Mouse (Mus musculus) forebrain, postnatal 0 days (tissue): ENCODE results near the gene Rinl. TPM values are rescaled to one million over a fixed set of nuclear protein-coding genes. Genes with fewer than 3 reads are reported as not detected.

ENCODE experiments used
- ATAC-seq: fragments of 200-750 bp; cut with Nextera tagmentation; 2 replicates; pipeline ENCODE4 v1.8.0; 2017; ENCODE audit warnings: mild to moderate bottlenecking, moderate library complexity
- DNase-seq: peaks from one replicate; pipeline ENCODE4 v3.0.0-alpha.2; 2015
- H3K27ac ChIP-seq: fragments of 300-500 bp; sonication (generic); 2 replicates; pipeline ENCODE4 v1.5.1; 2014; ENCODE audit warnings: low read depth, mild to moderate bottlenecking, antibody characterized with exemption, low read length, moderate library complexity, mixed read lengths
- H3K27me3 ChIP-seq: fragments of 300-500 bp; sonication (generic); 2 replicates; pipeline ENCODE4 v1.6.1; 2014; ENCODE audit warnings: mild to moderate bottlenecking, low read length, mixed read lengths; ENCODE audit not compliant: insufficient read depth
- H3K36me3 ChIP-seq: fragments of 300-500 bp; sonication (generic); 2 replicates; pipeline ENCODE4 v1.6.1; 2014; ENCODE audit warnings: mild to moderate bottlenecking, moderate library complexity; ENCODE audit not compliant: insufficient read depth
- H3K4me1 ChIP-seq: fragments of 300-500 bp; sonication (generic); 2 replicates; pipeline ENCODE4 v1.6.1; 2014; ENCODE audit warnings: antibody characterized with exemption; ENCODE audit not compliant: insufficient read depth
- H3K4me2 ChIP-seq: fragments of 300-500 bp; sonication (generic); 2 replicates; pipeline ENCODE4 v1.6.1; 2014; ENCODE audit warnings: low read depth, mild to moderate bottlenecking, moderate library complexity
- H3K4me3 ChIP-seq: fragments of 300-500 bp; sonication (generic); 2 replicates; pipeline ENCODE4 v1.5.1; 2014; ENCODE audit warnings: low read depth, low read length, mixed read lengths
- H3K9ac ChIP-seq: fragments of 300-500 bp; sonication (generic); 2 replicates; pipeline ENCODE4 v1.6.1; 2014; ENCODE audit warnings: mild to moderate bottlenecking
- H3K9me3 ChIP-seq: fragments of 300-500 bp; sonication (generic); 2 replicates; pipeline ENCODE4 v1.6.1; 2016; ENCODE audit warnings: low read length
- CTCF ChIP-seq: sonication (generic); IDR thresholded peaks from 2 replicates; pipeline ENCODE4 v1.5.1; 2016; ENCODE audit warnings: antibody characterized with exemption, control low read depth, low read depth
- WGBS: fragments of 180-500 bp; shearing (Covaris S2); extraction: QIAGEN DNeasy Blood & Tissue Kit; methylation state at CpG from one replicate; pipeline ENCODE4 v1.1.7; 2014; 5-methylcytosine and 5-hydroxymethylcytosine counted together
- polyA plus RNA-seq: library from polyadenylated mRNA; unstranded; fragments of >200 nt; fragmentation: Nextera tagmentation; extraction: Ambion mirVana; gene quantifications from 2 replicates; pipeline ENCODE4 v1.2.1, GENCODE M21; 2015
- total RNA-seq: library from RNA; depleted of rRNA; stranded (reverse); fragments of >200 nt; gene quantifications from 2 replicates; pipeline ENCODE4 v1.2.3, GENCODE M21; 2014

Gene Rinl
- total and polyA plus RNA-seq, 2 experiments from 2014 or later = 1.6 to 2.1 TPM

DNA sequence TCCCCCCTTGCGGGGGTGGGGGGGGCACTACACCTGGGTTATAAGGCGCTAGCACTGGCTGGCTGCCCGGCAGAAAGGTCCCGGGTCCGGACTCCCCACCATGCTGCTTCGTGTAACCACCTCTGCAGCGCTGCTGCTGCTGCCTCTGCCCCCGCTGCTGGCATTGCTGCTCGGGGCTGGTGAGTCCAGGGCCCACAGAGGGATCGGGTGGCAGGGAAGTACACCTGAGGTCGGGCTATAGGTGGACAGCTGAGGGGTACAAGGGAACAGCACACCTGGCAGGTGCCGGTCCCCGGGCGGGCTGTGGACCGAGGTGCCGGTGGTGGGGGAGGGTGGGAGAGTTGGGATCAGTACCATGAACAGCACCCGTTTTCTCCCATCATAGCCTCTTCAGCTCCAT is 32.7 kb upstream of the Rinl start, which contains the start of gene Ccer2:
Gene Ccer2 (plus strand): TSS at position 96 of the 400 bp plus-strand sequence.
- no peak within 1 kb of the TSS for H3K27ac ChIP-seq
- H3K27me3 ChIP-seq = peaks cover 5% of the 10 kb centered on the region; the same call in 1 of the 2 replicates
- DNase-seq = no peak
- no peaks in the 10 kb centered on the region for H3K9me3 ChIP-seq
- no peak within 1 kb of the TSS; the same call in 1 of the 2 replicates for H3K9ac ChIP-seq
- H3K4me1 ChIP-seq = no peaks in the 10 kb centered on the region
- no peak within 1 kb of the TSS for H3K4me3 ChIP-seq
- H3K36me3 ChIP-seq = peaks cover 36% of the 10 kb centered on the region
- 4% methylated on average over 17 of the region's 17 CpGs for WGBS
- peak within 1 kb of the TSS; percentile 27; the same call in 1 of the 2 replicates for H3K4me2 ChIP-seq
- ATAC-seq = no peak
- no peak for TF ChIP-seq CTCF

DNA sequence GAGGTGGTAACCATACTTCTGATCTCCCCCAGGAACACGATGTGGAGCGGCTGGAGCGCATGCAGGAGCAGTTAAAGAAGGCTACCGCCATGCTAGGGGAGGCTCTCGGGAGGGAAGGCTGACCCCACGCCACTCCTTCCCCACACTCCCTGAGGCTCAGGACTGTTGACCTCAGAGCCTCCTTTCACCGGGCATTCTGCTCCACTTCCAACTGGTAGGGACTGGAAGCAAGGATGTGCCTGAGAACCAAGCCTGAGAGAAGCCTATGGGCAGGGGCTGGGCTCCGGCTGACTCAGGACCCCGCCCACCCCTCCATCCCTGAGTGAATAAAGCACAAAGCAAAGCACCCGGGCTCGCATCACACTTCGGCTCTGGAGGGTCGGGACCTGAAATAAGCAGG is 30.1 kb upstream of the Rinl start:
- WGBS = 79% methylated on average over 13 of the region's 13 CpGs
- H3K4me1 ChIP-seq = no peaks in the 10 kb centered on the region
- H3K4me2 ChIP-seq = no peak overlapping the region
- DNase-seq = no peak
- no peak overlapping the region for H3K9ac ChIP-seq
- H3K27me3 ChIP-seq = peaks cover 5% of the 10 kb centered on the region; the same call in 1 of the 2 replicates
- H3K4me3 ChIP-seq = no peak overlapping the region
- H3K27ac ChIP-seq = no peak overlapping the region
- no peaks in the 10 kb centered on the region for H3K9me3 ChIP-seq
- no peak for ATAC-seq
- no peak for TF ChIP-seq CTCF
- H3K36me3 ChIP-seq = peaks cover 39% of the 10 kb centered on the region

DNA sequence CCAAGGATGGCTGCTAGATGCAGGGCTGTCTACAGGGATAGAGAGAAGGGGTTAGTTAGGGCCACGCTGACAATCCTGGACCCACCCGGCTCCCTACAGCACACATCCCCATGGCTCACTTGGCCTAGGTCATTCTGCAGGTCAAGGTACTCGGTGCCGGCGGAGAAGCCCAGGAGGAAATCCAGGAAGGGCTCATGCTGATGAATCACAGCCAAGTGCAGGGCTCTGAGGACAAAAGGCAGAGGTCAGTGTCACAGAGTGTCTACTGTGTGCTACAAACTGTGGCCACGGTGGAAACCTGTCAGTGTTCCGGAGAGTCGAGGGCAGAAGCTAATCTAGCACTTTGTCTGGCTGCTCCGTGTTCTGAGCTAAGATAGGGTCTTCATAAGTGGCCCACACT is 26.9 kb upstream of the Rinl start:
- Histone ChIP-seq H3K9ac (no peak overlapping the region), H3K27ac (no peak overlapping the region), H3K4me1 (peaks cover 8% of the 10 kb centered on the region; the same call in 1 of the 2 replicates), H3K9me3 (no peaks in the 10 kb centered on the region), H3K27me3 (0 out of 2 replicates have a peak, but pooled peaks cover 1% of the 10 kb centered on the region), H3K4me3 (no peak overlapping the region), H3K4me2 (no peak overlapping the region), H3K36me3 (peaks cover 37% of the 10 kb centered on the region)
- ATAC-seq = no peak
- no peak for DNase-seq
- no peak for TF ChIP-seq CTCF
- 89% methylated on average over 9 of the region's 9 CpGs for WGBS

DNA sequence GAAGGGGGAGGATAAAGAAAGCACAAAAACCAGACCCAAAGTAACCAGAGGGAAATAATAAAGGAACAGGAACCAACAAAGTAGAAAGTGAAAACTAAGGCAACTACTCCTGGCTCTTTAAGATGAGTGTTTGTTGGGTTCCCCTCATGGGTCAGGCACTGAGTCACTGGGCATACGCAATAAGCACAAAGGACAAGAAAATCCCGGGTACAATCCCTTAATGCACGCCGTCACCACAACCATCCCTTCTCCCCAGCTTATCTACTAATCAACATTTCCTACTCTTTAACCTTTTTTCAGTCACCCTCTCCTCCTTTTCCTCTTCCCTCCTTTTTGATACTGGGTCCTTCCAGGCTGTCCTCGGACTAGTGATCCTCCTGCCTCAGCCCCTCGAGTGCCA is 23.6 kb upstream of the Rinl start:
- Histone ChIP-seq H3K4me1 (peaks cover 13% of the 10 kb centered on the region), H3K4me3 (peak overlapping the region; percentile 89), H3K27me3 (no peaks in the 10 kb centered on the region), H3K9me3 (no peaks in the 10 kb centered on the region), H3K27ac (no peak overlapping the region), H3K36me3 (peaks cover 14% of the 10 kb centered on the region), H3K4me2 (peak overlapping the region; percentile 61), H3K9ac (no peak overlapping the region)
- TF ChIP-seq CTCF = no peak
- no peak for DNase-seq
- 87% methylated on average over 6 of the region's 6 CpGs for WGBS
- ATAC-seq = no peak

DNA sequence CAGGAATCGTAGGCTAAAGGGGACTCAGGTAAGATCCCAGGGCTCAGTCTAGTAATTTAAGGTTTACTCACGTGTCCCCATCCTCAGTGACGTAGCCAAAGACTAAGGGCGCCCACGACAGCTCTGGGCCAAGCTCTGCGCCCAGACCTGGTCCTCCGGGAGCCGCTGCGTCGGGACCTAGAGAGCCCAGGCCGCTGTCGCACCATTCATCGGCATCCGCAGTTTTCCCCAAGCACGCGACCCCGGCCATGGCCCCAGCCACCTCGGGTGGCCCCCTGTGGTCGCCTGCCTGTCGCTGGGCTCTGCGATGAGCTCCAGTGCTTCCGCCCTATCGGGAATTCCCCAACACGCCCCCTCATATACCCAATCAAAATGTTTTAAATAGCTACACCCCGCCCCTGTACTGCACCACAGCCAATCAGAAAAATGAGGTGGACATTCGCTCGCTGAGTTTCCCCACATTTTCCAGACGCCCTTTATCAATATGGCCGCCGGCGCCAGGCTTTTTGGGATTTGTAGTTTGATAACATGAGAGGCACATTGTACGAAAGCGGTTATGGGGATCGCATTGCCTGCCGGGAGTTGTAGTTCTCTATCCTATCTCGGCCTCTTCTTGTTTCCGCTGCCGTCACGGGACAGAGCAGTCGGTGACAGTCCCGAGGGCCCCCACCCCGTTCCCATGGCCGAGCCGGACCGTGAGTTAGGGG is 22.4 kb upstream of the Rinl start, which contains the start of gene Sirt2:
Gene Sirt2 (plus strand): TSS at position 563 of the 707 bp plus-strand sequence.
- Histone ChIP-seq H3K4me2 (peak within 1 kb of the TSS; percentile 63), H3K9ac (peak within 1 kb of the TSS; percentile 67), H3K27ac (peak within 1 kb of the TSS; percentile 57), H3K27me3 (no peaks in the 10 kb centered on the region), H3K4me1 (peaks cover 13% of the 10 kb centered on the region), H3K36me3 (peaks cover 4% of the 10 kb centered on the region; the same call in 1 of the 2 replicates), H3K4me3 (peak within 1 kb of the TSS; percentile 89), H3K9me3 (no peaks in the 10 kb centered on the region)
- WGBS = under 1% methylated on average over 45 of the region's 45 CpGs
- ATAC-seq = peak; percentile 98
- TF ChIP-seq CTCF = peak; percentile 38
- peak; percentile 99 for DNase-seq

DNA sequence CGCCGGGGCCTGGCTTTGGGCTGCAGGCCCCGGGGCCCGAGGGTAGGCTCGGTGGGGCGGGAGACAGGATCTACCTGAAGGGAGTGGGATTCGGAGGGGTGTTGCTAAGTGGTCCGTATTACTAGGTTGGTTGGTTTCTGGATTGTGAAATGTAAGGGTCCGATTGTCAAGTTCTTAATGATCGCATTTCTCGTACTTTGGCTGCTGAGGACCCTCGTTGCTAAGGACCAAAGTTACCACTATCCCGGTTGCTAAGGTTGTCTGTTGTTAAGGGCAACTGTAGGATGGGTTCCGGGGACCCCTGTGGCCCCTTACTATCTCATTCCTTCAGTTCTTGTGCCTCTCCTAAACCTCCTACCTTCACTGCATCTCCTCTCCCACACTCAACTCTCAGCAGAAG is 21.9 kb upstream of the Rinl start:
- peaks cover 13% of the 10 kb centered on the region for H3K4me1 ChIP-seq
- H3K36me3 ChIP-seq = 0 out of 2 replicates have a peak, but pooled peaks cover under 1% of the 10 kb centered on the region
- WGBS = 2% methylated on average over 14 of the region's 14 CpGs
- H3K27ac ChIP-seq = no peak overlapping the region
- H3K4me2 ChIP-seq = peak overlapping the region; percentile 63
- TF ChIP-seq CTCF = no peak
- ATAC-seq (peak; percentile 9), DNase-seq (peak; percentile 51)
- peak overlapping the region; percentile 67 for H3K9ac ChIP-seq
- H3K4me3 ChIP-seq = peak overlapping the region; percentile 89
- no peaks in the 10 kb centered on the region for H3K9me3 ChIP-seq
- H3K27me3 ChIP-seq = no peaks in the 10 kb centered on the region

DNA sequence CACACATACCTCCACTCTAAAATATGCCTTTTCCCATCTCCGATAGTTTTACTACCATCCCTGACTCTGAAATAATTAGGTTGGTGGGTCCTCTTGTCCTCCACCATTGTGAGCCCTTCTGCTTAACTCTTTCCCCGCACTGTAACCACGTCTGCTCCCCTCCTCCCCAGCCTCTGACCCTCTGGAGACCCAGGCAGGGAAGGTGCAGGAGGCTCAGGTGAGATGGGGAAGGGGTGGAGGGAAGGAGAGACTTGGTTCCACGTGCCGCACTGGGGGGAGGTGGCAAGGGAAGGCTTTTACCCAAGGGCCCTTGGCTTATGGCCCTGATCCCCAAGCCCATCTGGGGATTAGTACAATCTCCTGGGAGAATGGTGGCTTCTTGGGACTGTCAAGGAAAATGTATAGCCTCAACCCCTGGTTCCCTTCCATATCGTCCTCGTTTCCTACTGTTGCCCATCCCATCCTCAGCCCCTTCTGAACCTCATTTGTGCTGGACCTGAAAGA is 21.3 kb upstream of the Rinl start, which contains the start of gene Nfkbib:
Gene Nfkbib (minus strand): TSS at position 51 of the 504 bp plus-strand sequence.
- Histone ChIP-seq H3K4me3 (peak within 1 kb of the TSS; percentile 89), H3K9me3 (no peaks in the 10 kb centered on the region), H3K4me2 (peak within 1 kb of the TSS; percentile 63), H3K36me3 (peaks cover 5% of the 10 kb centered on the region; the same call in 1 of the 2 replicates), H3K27ac (no peak within 1 kb of the TSS), H3K4me1 (peaks cover 13% of the 10 kb centered on the region), H3K27me3 (no peaks in the 10 kb centered on the region), H3K9ac (peak within 1 kb of the TSS; percentile 67)
- DNase-seq (no peak), ATAC-seq (no peak)
- no peak for TF ChIP-seq CTCF
- WGBS = 66% methylated on average over 7 of the region's 7 CpGs
